Mouse (Mus musculus) limb, embryonic 14.5 days (tissue): ENCODE data around the gene Rpap2. TPM values are rescaled to one million over a fixed set of nuclear protein-coding genes. Genes with fewer than 3 reads are reported as not detected.

Source experiments
- ATAC-seq: fragments of 200-750 bp; cut with Nextera tagmentation; 2 replicates; pipeline ENCODE4 v1.8.0; 2017; ENCODE audit warnings: low read depth, moderate number of reproducible peaks, moderate TSS enrichment; ENCODE audit not compliant: low FRiP score
- DNase-seq: peaks from one replicate; pipeline ENCODE4 v3.0.0-alpha.2; 2015; ENCODE audit warnings: low spot score
- H3K27ac ChIP-seq: fragments of 300-500 bp; sonication (generic); replicated peaks from 2 replicates; pipeline ENCODE4 v1.5.1; 2014; ENCODE audit warnings: low read depth, mild to moderate bottlenecking, low read length, moderate library complexity, mixed read lengths
- H3K27me3 ChIP-seq: fragments of 300-500 bp; sonication (generic); 2 replicates; pipeline ENCODE4 v1.6.1; 2014; ENCODE audit warnings: low read length, mixed read lengths; ENCODE audit not compliant: control insufficient read depth, insufficient read depth
- H3K36me3 ChIP-seq: fragments of 300-500 bp; sonication (generic); 2 replicates; pipeline ENCODE4 v1.6.1; 2014; ENCODE audit warnings: mild to moderate bottlenecking, low read length, moderate library complexity, mixed read lengths; ENCODE audit not compliant: control insufficient read depth, insufficient read depth
- H3K4me1 ChIP-seq: fragments of 300-500 bp; sonication (generic); 2 replicates; pipeline ENCODE4 v1.6.1; 2014; ENCODE audit warnings: antibody characterized with exemption, low read length, mixed read lengths; ENCODE audit not compliant: control insufficient read depth, insufficient read depth
- H3K4me2 ChIP-seq: fragments of 300-500 bp; sonication (generic); replicated peaks from 2 replicates; pipeline ENCODE4 v1.6.1; 2014; ENCODE audit warnings: low read depth, mild to moderate bottlenecking, low read length, moderate library complexity; ENCODE audit not compliant: severe bottlenecking
- H3K4me3 ChIP-seq: fragments of 300-500 bp; sonication (generic); replicated peaks from 2 replicates; pipeline ENCODE4 v1.5.1; 2014; ENCODE audit warnings: low read length
- H3K9ac ChIP-seq: fragments of 300-500 bp; sonication (generic); 2 replicates; pipeline ENCODE4 v1.6.1; 2014; ENCODE audit warnings: mild to moderate bottlenecking, low read depth, low read length, moderate library complexity; ENCODE audit not compliant: severe bottlenecking
- H3K9me3 ChIP-seq: fragments of 300-500 bp; sonication (generic); 2 replicates; pipeline ENCODE4 v1.6.1; 2016; ENCODE audit warnings: low read length; ENCODE audit not compliant: control insufficient read depth
- POLR2A ChIP-seq: fragments of 200-500 bp; IDR thresholded peaks from 2 replicates; pipeline ENCODE4 v1.8.0; 2012; ENCODE audit warnings: inconsistent platforms, mild to moderate bottlenecking, moderate library complexity, borderline replicate concordance; ENCODE audit not compliant: insufficient read depth, insufficient read length; ENCODE audit errors: extremely low read depth
- WGBS: fragments of 180-500 bp; shearing (Covaris S2); extraction: QIAGEN DNeasy Blood & Tissue Kit; methylation state at CpG from one replicate; pipeline ENCODE4 v1.1.7; 2014; 5-methylcytosine and 5-hydroxymethylcytosine counted together
- polyA plus RNA-seq, 2 experiments: library from polyadenylated mRNA; depleted of rRNA in 1 of 2; stranded (reverse) in 1 of 2; unstranded in 1 of 2; fragments of >200 nt; fragmentation: Nextera tagmentation in 1 of 2; extraction: Ambion mirVana in 1 of 2; gene quantifications; 2 replicates each; pipeline versions ENCODE4 v1.2.1 to v1.2.3; 2012 to 2014

Gene Rpap2
- polyA plus RNA-seq, 2 experiments = 12.6 to 21.6 TPM

DNA sequence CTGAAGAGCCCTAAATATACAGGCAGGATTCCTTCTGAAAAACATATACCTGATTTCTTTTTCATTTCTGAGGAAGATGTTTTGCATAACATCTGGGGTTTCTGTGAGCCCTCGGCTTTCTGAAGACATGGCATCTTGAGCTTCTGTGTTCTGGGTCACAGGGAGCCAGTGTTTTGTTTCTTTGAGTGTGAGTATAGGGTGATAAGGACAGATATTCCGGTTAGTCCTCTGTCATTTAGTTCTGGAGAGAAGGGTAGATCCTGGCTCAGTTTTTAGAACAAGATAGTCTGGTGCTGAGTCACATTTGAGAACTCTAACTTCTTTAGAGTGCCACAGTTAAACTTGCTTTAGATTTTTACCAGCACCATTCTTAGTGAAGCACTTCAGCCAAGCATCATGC is 52.5 kb downstream of the Rpap2 start:
- no peak overlapping the region for H3K9ac ChIP-seq
- 96% methylated on average over 2 of the region's 2 CpGs for WGBS
- no peak for TF ChIP-seq POLR2A
- no peak overlapping the region for H3K4me2 ChIP-seq
- H3K4me3 ChIP-seq = no peak overlapping the region
- no peak overlapping the region for H3K27ac ChIP-seq
- no peak for DNase-seq
- H3K36me3 ChIP-seq = 0 out of 2 replicates have a peak, but pooled peaks cover 3% of the 10 kb centered on the region
- no peak for ATAC-seq
- no peaks in the 10 kb centered on the region for H3K4me1 ChIP-seq
- no peaks in the 10 kb centered on the region for H3K9me3 ChIP-seq
- no peaks in the 10 kb centered on the region for H3K27me3 ChIP-seq

DNA sequence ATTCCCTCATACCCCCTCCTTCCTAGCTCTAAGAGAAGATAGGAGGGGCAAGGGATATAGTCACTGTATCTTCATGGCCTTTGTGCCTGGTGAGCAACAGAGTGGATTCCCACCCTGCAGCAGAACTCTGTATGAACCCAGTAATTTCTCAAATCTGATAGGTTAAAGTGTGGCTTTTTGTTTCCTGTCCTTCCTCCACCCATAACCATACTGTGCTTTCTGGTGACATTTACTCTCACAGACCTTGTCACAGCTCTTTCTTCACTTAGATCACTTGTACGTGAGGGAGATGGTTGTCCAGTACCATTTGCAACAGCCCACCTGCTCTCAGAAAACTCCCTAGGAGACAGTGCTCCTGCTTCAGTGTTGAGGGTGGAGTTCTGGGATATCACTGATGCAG is 53.3 kb downstream of the Rpap2 start:
- no peaks in the 10 kb centered on the region for H3K27me3 ChIP-seq
- H3K9ac ChIP-seq = no peak overlapping the region
- DNase-seq (no peak), ATAC-seq (no peak)
- H3K36me3 ChIP-seq = no peaks in the 10 kb centered on the region
- 94% methylated on average over 1 of the region's 1 CpGs for WGBS
- H3K4me3 ChIP-seq = no peak overlapping the region
- H3K4me1 ChIP-seq = no peaks in the 10 kb centered on the region
- no peak overlapping the region for H3K4me2 ChIP-seq
- no peak for TF ChIP-seq POLR2A
- H3K9me3 ChIP-seq = no peaks in the 10 kb centered on the region
- no peak overlapping the region for H3K27ac ChIP-seq

DNA sequence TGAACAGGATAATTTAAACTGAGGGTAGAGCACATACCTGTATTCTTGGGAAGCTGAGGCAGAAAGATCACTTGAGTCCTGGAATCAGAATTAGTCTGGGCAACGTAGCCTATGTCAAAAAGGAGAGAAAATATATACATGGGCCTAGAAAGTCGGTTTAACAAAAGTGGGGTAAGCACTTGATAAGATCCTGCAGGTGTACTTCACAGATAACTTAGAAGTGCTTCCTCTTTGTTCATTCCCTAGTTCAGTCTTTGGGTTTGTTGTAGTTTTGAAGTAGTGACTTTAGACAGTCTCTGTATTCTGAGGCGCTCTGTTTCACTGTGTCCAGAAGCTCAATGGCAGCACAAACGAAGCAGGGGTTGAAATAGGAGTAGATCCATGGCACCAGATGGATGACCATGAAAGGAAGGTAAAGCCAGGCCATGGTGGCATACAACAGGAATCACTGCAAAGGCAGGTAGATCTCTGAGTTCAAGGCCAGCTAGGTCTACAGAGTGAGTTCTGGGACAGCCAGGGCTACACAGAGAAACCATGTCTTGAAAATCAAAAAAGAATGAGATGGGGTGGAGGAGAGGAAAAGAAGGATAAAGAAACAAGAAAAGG is 55.0 kb downstream of the Rpap2 start:
- Histone ChIP-seq H3K9me3 (no peaks in the 10 kb centered on the region), H3K4me1 (no peaks in the 10 kb centered on the region), H3K27me3 (no peaks in the 10 kb centered on the region), H3K36me3 (peaks cover 2% of the 10 kb centered on the region; the same call in 1 of the 2 replicates), H3K9ac (no peak overlapping the region), H3K4me2 (no peak overlapping the region), H3K27ac (no peak overlapping the region), H3K4me3 (no peak overlapping the region)
- ATAC-seq (no peak), DNase-seq (no peak)
- no peak for TF ChIP-seq POLR2A
- 93% methylated on average over 4 of the region's 4 CpGs for WGBS

DNA sequence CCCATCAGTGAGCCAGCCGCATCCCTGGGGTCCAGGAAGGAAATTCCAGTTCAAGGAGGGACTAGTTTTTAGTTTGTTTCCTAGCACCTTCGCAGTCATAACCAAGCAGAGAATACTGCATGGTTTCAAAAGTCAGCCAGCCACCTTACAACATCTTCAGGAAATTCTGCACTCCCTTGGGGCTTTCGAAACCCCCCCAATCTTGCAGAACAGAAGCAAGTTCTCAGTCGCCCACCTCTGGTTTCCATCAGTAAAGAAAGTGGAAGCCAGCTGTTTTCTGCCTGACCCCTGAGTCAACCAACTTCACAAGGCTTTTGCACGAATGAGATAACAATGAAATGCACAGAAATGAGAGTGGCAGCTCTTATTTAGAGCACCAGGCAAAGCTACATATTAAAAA is 81.2 kb downstream of the Rpap2 start:
- H3K4me2 ChIP-seq = no peak overlapping the region
- H3K9ac ChIP-seq = no peak overlapping the region
- H3K4me1 ChIP-seq = no peaks in the 10 kb centered on the region
- DNase-seq (no peak), ATAC-seq (no peak)
- H3K9me3 ChIP-seq = no peaks in the 10 kb centered on the region
- WGBS = 54% methylated on average over 5 of the region's 5 CpGs
- no peaks in the 10 kb centered on the region for H3K27me3 ChIP-seq
- no peak for TF ChIP-seq POLR2A
- H3K36me3 ChIP-seq = no peaks in the 10 kb centered on the region
- H3K27ac ChIP-seq = no peak overlapping the region
- H3K4me3 ChIP-seq = no peak overlapping the region

DNA sequence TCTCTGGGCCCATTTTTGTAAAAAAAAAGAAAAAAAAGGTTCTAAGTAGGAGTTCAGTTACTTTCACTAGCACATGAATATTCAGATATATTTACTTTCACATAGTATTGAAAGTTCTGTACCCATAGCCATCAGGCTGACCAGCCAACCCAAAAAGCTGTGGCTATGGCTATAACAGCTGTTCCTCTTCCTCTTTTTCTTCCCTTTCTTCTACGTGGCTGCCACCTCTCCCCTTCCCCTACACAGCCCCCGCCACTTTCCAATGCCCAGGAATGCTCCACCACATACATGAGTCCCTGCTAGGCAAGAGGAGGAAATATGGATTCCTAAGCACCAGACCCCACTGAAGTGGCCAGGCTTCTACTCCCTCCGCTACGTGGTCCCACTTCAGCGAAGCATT is 84.1 kb downstream of the Rpap2 start:
- Histone ChIP-seq H3K4me3 (no peak overlapping the region), H3K36me3 (no peaks in the 10 kb centered on the region), H3K9me3 (no peaks in the 10 kb centered on the region), H3K27ac (no peak overlapping the region), H3K4me1 (no peaks in the 10 kb centered on the region), H3K9ac (no peak overlapping the region), H3K4me2 (no peak overlapping the region), H3K27me3 (no peaks in the 10 kb centered on the region)
- no peak for TF ChIP-seq POLR2A
- DNase-seq (no peak), ATAC-seq (no peak)
- 82% methylated on average over 5 of the region's 5 CpGs for WGBS
